Comparison of ENCODE assay signal across 10 mouse cellular contexts in the genomic region with DNA sequence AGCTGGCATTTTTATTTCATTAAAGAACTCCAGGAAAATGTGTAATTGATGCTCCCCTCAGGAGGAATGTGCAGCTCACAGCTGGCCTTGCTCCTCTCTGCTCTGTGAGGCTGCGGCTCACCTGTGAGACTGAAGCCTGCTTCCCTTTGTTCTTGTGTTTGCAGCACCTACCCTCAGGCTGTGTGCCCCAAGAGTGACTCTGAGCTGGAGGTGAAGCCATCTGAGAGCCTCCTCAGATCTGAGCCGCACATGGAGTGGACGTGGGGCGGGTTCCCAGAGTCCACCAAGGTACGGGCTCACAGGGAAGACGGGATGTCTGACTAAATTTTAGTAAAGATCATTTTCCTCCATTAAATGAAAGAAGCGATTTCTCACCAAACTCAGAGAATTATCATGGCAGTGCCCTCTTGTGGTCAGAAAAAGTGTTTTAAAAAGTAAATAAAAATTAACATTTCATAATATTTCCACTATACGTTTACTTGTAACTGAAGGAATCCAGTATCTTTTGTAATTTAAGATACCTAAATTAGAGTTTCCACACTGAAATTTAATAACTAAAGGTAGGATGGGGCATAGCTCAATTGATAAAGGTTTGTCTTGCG. TPM values are rescaled to one million over a fixed set of nuclear protein-coding genes. Genes with fewer than 3 reads are reported as not detected.
A peak's percentile ranks its signal among the peaks of the same experiment; 100 is the strongest.
DNase-seq lines count a peak whose midpoint lies in the region; ATAC-seq and TF ChIP-seq lines count a peak whose summit lies in the region.
"Had no signal": no experiment of that assay in that cellular context is flagged by ENCODE, and none has a peak within 500 bp of the region (broad histone marks: within the 10 kb centered on the region; RNA-seq: fewer than 3 reads in every experiment).

No protein-coding gene starts in this region.

- WGBS in limb, embryonic 14.5 days = 59% methylated on average over 9 of the region's 9 CpGs
- WGBS in stomach, postnatal 0 days = 54% methylated on average over 9 of the region's 9 CpGs

- DNase-seq in heart, adult 11 months = peak; percentile 72
- DNase-seq in heart, postnatal 36 days = no peak
- peak; percentile 32 for DNase-seq in retina, embryonic 14.5 days (ENCODE audit: low spot score)
- no peak for DNase-seq in retina, postnatal 1 day
- peak; percentile 35 for DNase-seq in limb, embryonic 14.5 days (ENCODE audit: low spot score)
- no peak for DNase-seq in stomach, postnatal 0 days (ENCODE audit: low spot score)
- DNase-seq in left cerebral cortex, postnatal 10 days (ENCODE audit: extremely low spot score in 1 of 2, low spot score in 2 of 2) = no peak
- no peak for DNase-seq in heart, postnatal 25 days (ENCODE audit: low spot score)
- DNase-seq: lung, postnatal 4 days had no signal

- H3K27ac ChIP-seq in limb, embryonic 14.5 days (replicated peaks; ENCODE audit: low read depth, low read length) = no peak overlapping the region
- no peak overlapping the region for H3K27ac ChIP-seq in stomach, postnatal 0 days (replicated peaks)
- H3K27ac ChIP-seq: heart, embryonic 13.5 days had no signal

- no peaks in the 10 kb centered on the region for H3K4me1 ChIP-seq in limb, embryonic 14.5 days (ENCODE audit: control insufficient read depth, insufficient read depth, low read length)
- no peaks in the 10 kb centered on the region for H3K4me1 ChIP-seq in stomach, postnatal 0 days (replicated peaks; ENCODE audit: control insufficient read depth, insufficient read depth)

- TF ChIP-seq CTCF in stomach, postnatal 0 days (IDR thresholded peaks at IDR 0.05; ENCODE audit: low read depth) = peak; percentile 63

- H3K9me3 ChIP-seq in limb, embryonic 14.5 days (ENCODE audit: control insufficient read depth, low read length) = no peaks in the 10 kb centered on the region
- no peaks in the 10 kb centered on the region for H3K9me3 ChIP-seq in stomach, postnatal 0 days (ENCODE audit: control insufficient read depth, low read length)
- H3K9me3 ChIP-seq: heart, embryonic 13.5 days had no signal

- no peak overlapping the region for H3K4me2 ChIP-seq in limb, embryonic 14.5 days (replicated peaks; ENCODE audit: low read depth, low read length, severe bottlenecking)
- H3K4me2 ChIP-seq in stomach, postnatal 0 days (replicated peaks; ENCODE audit: low read depth) = no peak overlapping the region
- H3K4me2 ChIP-seq: heart, embryonic 13.5 days had no signal

- intact Hi-C loops in heart, postnatal 36 days (cut with DNase I) = loop anchor here (5.0 kb wide), 1 partner anchor 122 kb away; no protein-coding TSS in a partner anchor
- intact Hi-C loops in left cerebral cortex, postnatal 10 days (cut with DNase I) = loop anchor here (5.0 kb wide), 1 partner anchor 163 kb away; no protein-coding TSS in a partner anchor
- intact Hi-C loops in heart, postnatal 25 days (cut with DNase I) = no loop called here

- no peak for TF ChIP-seq EP300 in stomach, postnatal 0 days (optimal IDR thresholded peaks at IDR 0.05)

- H3K9ac ChIP-seq in limb, embryonic 14.5 days (ENCODE audit: low read depth, low read length, severe bottlenecking) = no peak overlapping the region
- no peak overlapping the region for H3K9ac ChIP-seq in stomach, postnatal 0 days (ENCODE audit: low read length)
- H3K9ac ChIP-seq: heart, embryonic 13.5 days had no signal

- no peaks in the 10 kb centered on the region for H3K27me3 ChIP-seq in limb, embryonic 14.5 days (ENCODE audit: control insufficient read depth, insufficient read depth, low read length)
- no peaks in the 10 kb centered on the region for H3K27me3 ChIP-seq in stomach, postnatal 0 days (ENCODE audit: control insufficient read depth, insufficient read depth, low read length)
- H3K27me3 ChIP-seq: heart, embryonic 13.5 days had no signal

- ATAC-seq in limb, embryonic 14.5 days (ENCODE audit: low FRiP score, low read depth) = no peak
- no peak for ATAC-seq in stomach, postnatal 0 days (ENCODE audit: low FRiP score, low TSS enrichment)

- no peak overlapping the region for H3K4me3 ChIP-seq in limb, embryonic 14.5 days (replicated peaks; ENCODE audit: low read length)
- H3K4me3 ChIP-seq in stomach, postnatal 0 days (ENCODE audit: low read depth, low read length) = no peak overlapping the region
- H3K4me3 ChIP-seq: heart, embryonic 13.5 days had no signal

- TF ChIP-seq POLR2A in limb, embryonic 14.5 days (IDR thresholded peaks at IDR 0.05; ENCODE audit: borderline replicate concordance, extremely low read depth, insufficient read depth, insufficient read length) = no peak

- H3K36me3 ChIP-seq in limb, embryonic 14.5 days (ENCODE audit: control insufficient read depth, insufficient read depth, low read length) = peaks cover 45% of the 10 kb centered on the region
- H3K36me3 ChIP-seq in stomach, postnatal 0 days (ENCODE audit: control insufficient read depth, insufficient read depth, low read length) = peaks cover 4% of the 10 kb centered on the region; the same call in 1 of the 2 replicates

RNA-seq across cellular contexts. Expression of a gene that starts 47.8 kb away (rescaled TPM):
- 1 to 10 TPM; 7.0 to 7.4 TPM for total RNA-seq in heart, postnatal 36 days (2021)
- 31.4 and 31.5 TPM in 2 replicates for polyA plus RNA-seq in limb, embryonic 14.5 days (2012; rRNA removed)
- polyA plus RNA-seq in limb, embryonic 14.5 days (2014; fragmentation: Nextera tagmentation; extraction: Ambion mirVana) = 36.1 and 40.8 TPM in 2 replicates
- 21.3 and 22.6 TPM in 2 replicates for polyA plus RNA-seq in stomach, postnatal 0 days (2015; fragmentation: Nextera tagmentation; extraction: Ambion mirVana)
- total RNA-seq in left cerebral cortex, postnatal 10 days (2021) = 10 to 100 TPM; 78.8 to 85.9 TPM
- 1 to 10 TPM; 8.2 to 9.5 TPM for total RNA-seq in heart, postnatal 25 days (2021)

Comparison
In these comparisons a context has a peak if more than half of its experiments do, and no peak if none do; other contexts are left out.
1. DNase-seq: peak in heart, adult 11 months (single experiment), retina, embryonic 14.5 days (single experiment) and limb, embryonic 14.5 days (single experiment); none in heart, postnatal 36 days (0 of 2), retina, postnatal 1 day (single experiment), stomach, postnatal 0 days (single experiment), left cerebral cortex, postnatal 10 days (0 of 2) and heart, postnatal 25 days (single experiment).
2. RNA of a gene that starts 47.8 kb away (total RNA-seq): 78.8 to 85.9 TPM in left cerebral cortex, postnatal 10 days; 8.2 to 9.5 TPM in heart, postnatal 25 days and 7.0 to 7.4 TPM in heart, postnatal 36 days; every median in the first group is over 4 times any median in the second.